Mouse (Mus musculus) adrenal gland, adult (tissue): Measurements from ENCODE around the gene Prkce.

Experiments used
- DNase-seq, 2 experiments: peaks; one replicate each; pipeline ENCODE4 v3.0.0; 2022 to 2023; ENCODE audit warnings: low spot score in 1 of 2; ENCODE audit not compliant: inconsistent age in 2 of 2

The Prkce gene

GRCm38 (mm10) chr17:86601116-86601515, 433.5 kb downstream of the Prkce start:
- DNase-seq, result peak in 1 of 2 experiments; percentile 39

GRCm38 (mm10) chr17:86601901-86602300, 434.3 kb downstream of the Prkce start:
- no peak for DNase-seq

GRCm38 (mm10) chr17:86603848-86604444, 436.4 kb downstream of the Prkce start:
- peak in 1 of 2 experiments; percentile 44 for DNase-seq

- DNase-seq, result peak in 1 of 2 experiments; percentile 15
Measured at GRCm38 (mm10) chr17:86607981-86608380, 440.4 kb downstream of the Prkce start.

GRCm38 (mm10) chr17:86610271-86610969, 442.8 kb downstream of the Prkce start:
- peak in 1 of 2 experiments; percentile 46 for DNase-seq

GRCm38 (mm10) chr17:86611772-86612171, 444.2 kb downstream of the Prkce start:
- DNase-seq, result no peak

- DNase-seq, result no peak
Measured at GRCm38 (mm10) chr17:86615592-86616291, 448.2 kb downstream of the Prkce start.

GRCm38 (mm10) chr17:86617570-86618237, 450.1 kb downstream of the Prkce start:
- peak; percentile 13 to 34 for DNase-seq

GRCm38 (mm10) chr17:86618431-86618861, 450.9 kb downstream of the Prkce start:
- peak; percentile 41 to 67 for DNase-seq

- no peak for DNase-seq
Measured at GRCm38 (mm10) chr17:86622862-86623261, 455.3 kb downstream of the Prkce start.

- DNase-seq, result no peak
Measured at GRCm38 (mm10) chr17:86626523-86626922, 458.9 kb downstream of the Prkce start.

- DNase-seq, result peak in 1 of 2 experiments; percentile 38
Measured at GRCm38 (mm10) chr17:86633131-86633530, 465.5 kb downstream of the Prkce start.

GRCm38 (mm10) chr17:86637311-86637710, 469.7 kb downstream of the Prkce start:
- no peak for DNase-seq

- DNase-seq, result peak; percentile 24 to 32
Measured at GRCm38 (mm10) chr17:86639279-86639678, 471.7 kb downstream of the Prkce start.

- no peak for DNase-seq
Measured at GRCm38 (mm10) chr17:86647226-86647625, 479.6 kb downstream of the Prkce start.

GRCm38 (mm10) chr17:86648856-86649435, 481.4 kb downstream of the Prkce start:
- DNase-seq, result no peak

- no peak for DNase-seq
Measured at GRCm38 (mm10) chr17:86650241-86650640, 482.7 kb downstream of the Prkce start.

GRCm38 (mm10) chr17:86651091-86651490, 483.5 kb downstream of the Prkce start:
- no peak for DNase-seq

- no peak for DNase-seq
Measured at GRCm38 (mm10) chr17:86652751-86653150, 485.2 kb downstream of the Prkce start.

GRCm38 (mm10) chr17:86656369-86656768, 488.8 kb downstream of the Prkce start:
- no peak for DNase-seq

GRCm38 (mm10) chr17:86662301-86662700, 494.7 kb downstream of the Prkce start:
- DNase-seq, result no peak
